Mouse (Mus musculus) forelimb bud, embryonic 11.5 days (tissue): ENCODE measurements around the gene Akr1c14.
"Not testable (repeated sequence)": the region's sequence is repeated elsewhere in the genome, so short reads cannot be mapped to it uniquely, and the experiment has no call there.

Experiments used
- DNase-seq: peaks from one replicate; pipeline ENCODE4 v3.0.0-alpha.2; 2012; ENCODE audit warnings: low read depth, low spot score

Gene Akr1c14

GRCm38 (mm10) chr13:4123146-4123545, 74.3 kb downstream of the Akr1c14 start:
- DNase-seq: no peak

GRCm38 (mm10) chr13:4124471-4124870, 75.7 kb downstream of the Akr1c14 start:
- DNase-seq: not testable (repeated sequence)

DNA sequence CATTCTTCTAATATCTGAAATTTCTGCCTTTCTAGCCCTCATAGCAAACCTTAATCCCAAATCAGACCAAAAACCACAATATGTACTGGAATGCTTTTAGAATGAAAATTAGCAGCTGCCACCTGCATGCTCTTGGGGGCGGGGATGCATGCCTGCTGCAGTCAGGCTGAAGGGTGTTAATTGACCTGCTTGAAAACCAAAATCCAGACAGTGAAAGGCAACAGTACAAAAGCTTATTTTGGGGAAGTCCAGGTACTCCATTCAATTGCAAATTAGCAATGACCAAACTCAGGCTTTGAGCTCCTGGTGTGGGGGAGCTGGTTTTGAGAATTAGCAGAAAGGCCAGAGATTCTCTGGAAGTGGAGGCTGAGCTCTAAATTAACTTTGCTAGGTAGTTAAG, 77.0 kb downstream of the Akr1c14 start:
- not testable (repeated sequence) for DNase-seq

DNA sequence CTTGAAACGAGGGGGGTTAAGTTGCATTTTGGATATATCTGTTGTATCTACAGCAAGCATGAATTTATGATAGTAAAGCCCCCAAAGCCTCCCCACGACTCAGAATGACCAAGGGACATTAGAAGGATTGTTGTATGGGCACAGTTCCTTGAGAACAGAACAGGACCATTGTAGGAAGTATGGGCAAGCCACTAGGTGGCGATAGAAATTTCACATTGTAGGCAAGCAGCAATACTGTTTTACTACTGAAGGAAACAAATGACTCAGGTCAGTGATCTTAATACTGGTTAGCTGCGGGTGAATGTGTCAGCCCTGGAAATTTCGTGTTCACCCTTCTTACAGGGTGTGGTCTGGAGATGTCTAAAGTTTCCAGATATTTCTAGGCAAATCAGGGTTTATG, 80.3 kb downstream of the Akr1c14 start:
- DNase-seq: peak; percentile 20

- DNase-seq: no peak
Measured at GRCm38 (mm10) chr13:4131317-4131716, 82.5 kb downstream of the Akr1c14 start.

- no peak for DNase-seq
Measured at GRCm38 (mm10) chr13:4131721-4132120, 82.9 kb downstream of the Akr1c14 start.

- DNase-seq: no peak
Measured at GRCm38 (mm10) chr13:4133070-4133469, 84.3 kb downstream of the Akr1c14 start.
